Mouse (Mus musculus) stomach, embryonic 15.5 days (tissue): ENCODE results near the gene Olfr1248. TPM values are rescaled to one million over a fixed set of nuclear protein-coding genes. Genes with fewer than 3 reads are reported as not detected.
"Not testable (repeated sequence)": the region's sequence is repeated elsewhere in the genome, so short reads cannot be mapped to it uniquely, and the experiment has no call there.

Source experiments
- ATAC-seq: fragments of 200-750 bp; cut with Nextera tagmentation; 2 replicates; pipeline ENCODE4 v1.8.0; 2017; ENCODE audit warnings: low read depth, moderate number of reproducible peaks, moderate TSS enrichment; ENCODE audit not compliant: insufficient read depth, low FRiP score
- H3K27ac ChIP-seq: fragments of 300-500 bp; sonication (generic); 2 replicates; pipeline ENCODE4 v1.5.1; 2015; ENCODE audit warnings: mild to moderate bottlenecking, inconsistent platforms
- H3K27me3 ChIP-seq: fragments of 300-500 bp; sonication (generic); replicated peaks from 2 replicates; pipeline ENCODE4 v1.6.1; 2015; ENCODE audit warnings: inconsistent platforms
- H3K36me3 ChIP-seq: fragments of 300-500 bp; sonication (generic); 2 replicates; pipeline ENCODE4 v1.6.1; 2015; ENCODE audit warnings: inconsistent platforms
- H3K4me1 ChIP-seq: fragments of 300-500 bp; sonication (generic); 2 replicates; pipeline ENCODE4 v1.6.1; 2015; ENCODE audit warnings: inconsistent platforms
- H3K4me2 ChIP-seq: fragments of 300-500 bp; sonication (generic); 2 replicates; pipeline ENCODE4 v1.6.1; 2015; ENCODE audit warnings: mild to moderate bottlenecking, inconsistent platforms
- H3K4me3 ChIP-seq: fragments of 300-500 bp; sonication (generic); replicated peaks from 2 replicates; pipeline ENCODE4 v1.5.1; 2015; ENCODE audit warnings: inconsistent platforms
- H3K9ac ChIP-seq: fragments of 300-500 bp; sonication (generic); 2 replicates; pipeline ENCODE4 v1.6.1; 2015; ENCODE audit warnings: inconsistent platforms
- H3K9me3 ChIP-seq: fragments of 300-500 bp; sonication (generic); 2 replicates; pipeline ENCODE4 v1.6.1; 2016; ENCODE audit warnings: inconsistent platforms
- WGBS: fragments of 180-500 bp; shearing (Covaris S2); methylation state at CpG from one replicate; pipeline ENCODE4 v1.1.7; 2015; 5-methylcytosine and 5-hydroxymethylcytosine counted together
- polyA plus RNA-seq: library from polyadenylated mRNA; unstranded; fragments of >200 nt; fragmentation: Nextera tagmentation; extraction: Ambion mirVana; gene quantifications from 2 replicates; pipeline ENCODE4 v1.2.1, GENCODE M21; 2015

Olfr1248 gene
- polyA plus RNA-seq = not detected in 2 replicates

DNA sequence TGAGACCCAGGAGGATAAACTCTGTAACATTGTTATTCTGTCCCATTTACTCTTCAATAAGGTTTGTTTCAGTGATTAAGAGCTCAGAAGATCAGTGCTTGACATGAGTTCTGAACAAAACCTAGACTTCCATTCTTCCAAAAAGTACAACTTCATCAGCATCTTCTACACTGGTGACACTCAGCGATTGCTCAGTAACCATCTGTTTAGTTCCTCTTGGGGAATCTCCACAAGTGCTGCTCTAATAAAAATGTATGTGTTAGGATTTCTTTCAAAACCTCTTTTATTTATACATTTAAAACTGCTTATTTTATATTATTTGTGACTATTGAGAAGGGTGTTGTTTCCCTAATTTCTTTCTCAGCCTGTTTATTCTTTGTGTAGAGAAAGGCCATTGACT is at the start of gene Olfr1248:
Gene Olfr1248 (minus strand): TSS at position 101 of the 400 bp plus-strand sequence.
- 95% methylated on average over 1 of the region's 1 CpGs for WGBS

GRCm38 (mm10) chr2:89661367-89661766 is 43.3 kb upstream of the Olfr1248 start, which contains the start of gene Olfr1250:
TSS of gene Olfr1250 (minus strand) at chr2:89661467.
- no peaks in the 10 kb centered on the region for H3K27me3 ChIP-seq
- no peaks in the 10 kb centered on the region for H3K9me3 ChIP-seq
- H3K4me2 ChIP-seq = no peak within 1 kb of the TSS
- ATAC-seq = no peak
- no peak within 1 kb of the TSS for H3K4me3 ChIP-seq
- H3K27ac ChIP-seq = no peak within 1 kb of the TSS
- no peaks in the 10 kb centered on the region for H3K4me1 ChIP-seq
- H3K9ac ChIP-seq = no peak within 1 kb of the TSS
- H3K36me3 ChIP-seq = no peaks in the 10 kb centered on the region

More for the DNA sequence above, at the start of gene Olfr1248:
- not testable (repeated sequence) for H3K4me2 ChIP-seq, ATAC-seq, H3K4me1 ChIP-seq, H3K4me3 ChIP-seq, H3K27me3 ChIP-seq, H3K9me3 ChIP-seq, H3K36me3 ChIP-seq, H3K9ac ChIP-seq, H3K27ac ChIP-seq

GRCm38 (mm10) chr2:89634883-89635282 is 16.8 kb upstream of the Olfr1248 start, which contains the start of gene Olfr1249:
TSS of gene Olfr1249 (minus strand) at chr2:89634983.
- 78% methylated on average over 2 of the region's 2 CpGs for WGBS
- Histone ChIP-seq H3K4me3 (no peak within 1 kb of the TSS), H3K4me2 (no peak within 1 kb of the TSS), H3K9ac (no peak within 1 kb of the TSS), H3K9me3 (no peaks in the 10 kb centered on the region), H3K27me3 (no peaks in the 10 kb centered on the region), H3K36me3 (no peaks in the 10 kb centered on the region), H3K27ac (no peak within 1 kb of the TSS), H3K4me1 (no peaks in the 10 kb centered on the region)
- ATAC-seq = no peak

GRCm38 (mm10) chr2:89614030-89614429 is 4.0 kb downstream of the Olfr1248 start, which contains the start of gene Olfr1247:
TSS of gene Olfr1247 (minus strand) at chr2:89614130.
- Histone ChIP-seq H3K27me3 (no peaks in the 10 kb centered on the region), H3K27ac (no peak within 1 kb of the TSS), H3K9ac (no peak within 1 kb of the TSS), H3K4me2 (no peak within 1 kb of the TSS), H3K4me1 (no peaks in the 10 kb centered on the region), H3K4me3 (no peak within 1 kb of the TSS), H3K36me3 (no peaks in the 10 kb centered on the region), H3K9me3 (no peaks in the 10 kb centered on the region)
- 94% methylated on average over 2 of the region's 2 CpGs for WGBS
- ATAC-seq = no peak

DNA sequence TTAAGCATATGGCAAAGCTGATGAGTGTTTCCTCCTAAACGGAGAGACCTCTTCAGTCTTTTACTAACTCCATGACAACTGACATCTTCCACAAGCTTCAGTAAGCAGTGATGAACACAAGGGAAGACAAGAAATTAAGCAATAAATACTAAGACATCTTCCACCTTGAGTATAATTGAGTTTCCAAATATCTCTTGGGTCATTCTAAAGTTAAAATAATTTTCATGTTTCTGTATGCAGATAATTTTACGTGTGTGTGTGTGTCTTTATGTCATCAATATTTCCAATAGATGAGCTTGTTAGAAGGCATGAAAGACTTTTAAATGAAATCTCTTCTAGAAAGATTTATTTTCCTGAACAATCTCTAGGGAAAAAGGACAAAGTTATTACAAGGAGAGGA is 25.0 kb downstream of the Olfr1248 start, which contains the start of gene Olfr1246:
Gene Olfr1246 (minus strand): TSS at position 101 of the 400 bp plus-strand sequence.
- 58% methylated on average over 2 of the region's 2 CpGs for WGBS
- H3K27me3 ChIP-seq = no peaks in the 10 kb centered on the region

GRCm38 (mm10) chr2:89578347-89578746 is 39.7 kb downstream of the Olfr1248 start, which contains the start of gene Olfr1245:
TSS of gene Olfr1245 (minus strand) at chr2:89578447.
- H3K4me1 ChIP-seq = no peaks in the 10 kb centered on the region
- H3K9ac ChIP-seq = no peak within 1 kb of the TSS
- no peak within 1 kb of the TSS for H3K27ac ChIP-seq
- no peak for ATAC-seq
- H3K36me3 ChIP-seq = no peaks in the 10 kb centered on the region
- H3K4me3 ChIP-seq = no peak within 1 kb of the TSS
- 83% methylated on average over 1 of the region's 1 CpGs for WGBS
- no peaks in the 10 kb centered on the region for H3K27me3 ChIP-seq
- H3K4me2 ChIP-seq = no peak within 1 kb of the TSS
- H3K9me3 ChIP-seq = no peaks in the 10 kb centered on the region

More for the DNA sequence above, 25.0 kb downstream of the Olfr1248 start, which contains the start of gene Olfr1246:
- Histone ChIP-seq H3K4me3 (no peak within 1 kb of the TSS), H3K4me1 (no peaks in the 10 kb centered on the region), H3K9ac (no peak within 1 kb of the TSS), H3K36me3 (no peaks in the 10 kb centered on the region), H3K27ac (no peak within 1 kb of the TSS), H3K9me3 (no peaks in the 10 kb centered on the region), H3K4me2 (no peak within 1 kb of the TSS)
- ATAC-seq = no peak

Other genes starting within 250 kb of the Olfr1248 start
- not detected in 2 replicates for gene Olfr1238, start 208.6 kb downstream of the Olfr1248 start, polyA plus RNA-seq
- gene Olfr1239, start 197.8 kb downstream of the Olfr1248 start, polyA plus RNA-seq = not detected in 2 replicates
- not detected in 2 replicates for gene Olfr1240, start 175.2 kb downstream of the Olfr1248 start, polyA plus RNA-seq
- not detected in 2 replicates for gene Olfr1241, start 131.1 kb downstream of the Olfr1248 start, polyA plus RNA-seq
- not detected in 2 replicates for gene Olfr1242, start 119.9 kb downstream of the Olfr1248 start, polyA plus RNA-seq
- gene Olfr1243, start 86.8 kb downstream of the Olfr1248 start, polyA plus RNA-seq = not detected in 2 replicates
- gene Olfr1245, start 39.8 kb downstream of the Olfr1248 start, polyA plus RNA-seq = not detected in 2 replicates
- not detected in 2 replicates for gene Olfr1246, start 25.1 kb downstream of the Olfr1248 start, polyA plus RNA-seq
- 0.03 TPM in 1 of 2 replicates, not detected in the other for gene Olfr1247, start 4.1 kb downstream of the Olfr1248 start, polyA plus RNA-seq
- not detected in 2 replicates for gene Olfr1249, start 16.7 kb upstream of the Olfr1248 start, polyA plus RNA-seq
- not detected in 2 replicates for gene Olfr1250, start 43.2 kb upstream of the Olfr1248 start, polyA plus RNA-seq
- gene Olfr1251, start 53.7 kb upstream of the Olfr1248 start, polyA plus RNA-seq = not detected in 2 replicates
- gene Olfr1252, start 106.8 kb upstream of the Olfr1248 start, polyA plus RNA-seq = not detected in 2 replicates
- gene Olfr1253, start 138.8 kb upstream of the Olfr1248 start, polyA plus RNA-seq = not detected in 2 replicates
- gene Olfr1254, start 175.4 kb upstream of the Olfr1248 start, polyA plus RNA-seq = not detected in 2 replicates
- gene Olfr1255, start 193.8 kb upstream of the Olfr1248 start, polyA plus RNA-seq = not detected in 2 replicates
- gene Olfr1256, start 223.3 kb upstream of the Olfr1248 start, polyA plus RNA-seq = not detected in 2 replicates
- not detected in 2 replicates for gene Olfr48, start 230.0 kb upstream of the Olfr1248 start, polyA plus RNA-seq